Mouse (Mus musculus) forebrain, embryonic 12.5 days (tissue): ENCODE measurements around the gene Fam181b. TPM values are rescaled to one million over a fixed set of nuclear protein-coding genes. Genes with fewer than 3 reads are reported as not detected.

Experiments used
- ATAC-seq: fragments of 200-750 bp; cut with Nextera tagmentation; 2 replicates; pipeline ENCODE4 v1.8.0; 2017; ENCODE audit warnings: moderate TSS enrichment; ENCODE audit not compliant: low FRiP score
- H3K27ac ChIP-seq: fragments of 300-500 bp; sonication (generic); 2 replicates; pipeline ENCODE4 v1.5.1; 2016; ENCODE audit warnings: mild to moderate bottlenecking
- H3K27me3 ChIP-seq: fragments of 300-500 bp; sonication (generic); 2 replicates; pipeline ENCODE4 v1.6.1; 2016; ENCODE audit warnings: mild to moderate bottlenecking
- H3K36me3 ChIP-seq: fragments of 300-500 bp; sonication (generic); replicated peaks from 2 replicates; pipeline ENCODE4 v1.6.1; 2016; ENCODE audit warnings: mild to moderate bottlenecking
- H3K4me1 ChIP-seq: fragments of 300-500 bp; sonication (generic); 2 replicates; pipeline ENCODE4 v1.6.1; 2016
- H3K4me2 ChIP-seq: fragments of 300-500 bp; sonication (generic); 2 replicates; pipeline ENCODE4 v1.6.1; 2016; ENCODE audit warnings: mild to moderate bottlenecking, moderate library complexity
- H3K4me3 ChIP-seq: fragments of 300-500 bp; sonication (generic); replicated peaks from 2 replicates; pipeline ENCODE4 v1.5.1; 2016; ENCODE audit warnings: mild to moderate bottlenecking
- H3K9ac ChIP-seq: fragments of 300-500 bp; sonication (generic); 2 replicates; pipeline ENCODE4 v1.6.1; 2016; ENCODE audit warnings: mild to moderate bottlenecking
- H3K9me3 ChIP-seq: fragments of 300-500 bp; sonication (generic); 2 replicates; pipeline ENCODE4 v1.6.1; 2016
- WGBS: fragments of 180-500 bp; shearing (Covaris S2); methylation state at CpG from one replicate; pipeline ENCODE4 v1.1.7; 2016; 5-methylcytosine and 5-hydroxymethylcytosine counted together
- polyA plus RNA-seq: library from polyadenylated mRNA; unstranded; fragments of >200 nt; fragmentation: Nextera tagmentation; extraction: Ambion mirVana; gene quantifications from 2 replicates; pipeline ENCODE4 v1.2.1, GENCODE M21; 2016

The Fam181b gene
- 39.7 and 40.2 TPM in 2 replicates for polyA plus RNA-seq

- under 1% methylated on average over 95 of the region's 96 CpGs for WGBS
- peaks cover 55% of the 10 kb centered on the region for H3K4me1 ChIP-seq
- H3K4me2 ChIP-seq: peak within 1 kb of the TSS; percentile 85
- H3K4me3 ChIP-seq: peak within 1 kb of the TSS; percentile 83
- H3K27me3 ChIP-seq: 0 out of 2 replicates have a peak, but pooled peaks cover 6% of the 10 kb centered on the region
- H3K36me3 ChIP-seq: no peaks in the 10 kb centered on the region
- peak within 1 kb of the TSS; percentile 93 for H3K9ac ChIP-seq
- ATAC-seq: peak; percentile 96
- H3K9me3 ChIP-seq: no peaks in the 10 kb centered on the region
- H3K27ac ChIP-seq: peak within 1 kb of the TSS; percentile 93
These were observed at the start of gene Fam181b for GRCm38 (mm10) chr7:93079785-93080730. TSS of gene Fam181b (plus strand) at chr7:93079865.

- Histone ChIP-seq H3K36me3 (no peaks in the 10 kb centered on the region), H3K4me1 (peaks cover 10% of the 10 kb centered on the region), H3K27ac (no peak overlapping the region; the same call in 1 of the 2 replicates), H3K9ac (no peak overlapping the region), H3K27me3 (no peaks in the 10 kb centered on the region), H3K9me3 (no peaks in the 10 kb centered on the region), H3K4me2 (no peak overlapping the region), H3K4me3 (no peak overlapping the region)
- 7% methylated on average over 5 of the region's 5 CpGs for WGBS
- ATAC-seq: peak; percentile 41; the same call in 1 of the 2 replicates
These were observed 41.7 kb upstream of the Fam181b start for GRCm38 (mm10) chr7:93037763-93038471.

- Histone ChIP-seq H3K4me1 (peaks cover 10% of the 10 kb centered on the region), H3K4me2 (no peak overlapping the region), H3K36me3 (no peaks in the 10 kb centered on the region), H3K27me3 (no peaks in the 10 kb centered on the region), H3K4me3 (no peak overlapping the region), H3K27ac (no peak overlapping the region), H3K9ac (no peak overlapping the region), H3K9me3 (no peaks in the 10 kb centered on the region)
- WGBS: 20% methylated on average over 1 of the region's 1 CpGs
- ATAC-seq: no peak
These were observed 41.2 kb upstream of the Fam181b start for GRCm38 (mm10) chr7:93038472-93038828.

GRCm38 (mm10) chr7:93039542-93039941, 40.1 kb upstream of the Fam181b start:
- Histone ChIP-seq H3K36me3 (no peaks in the 10 kb centered on the region), H3K4me1 (peaks cover 10% of the 10 kb centered on the region), H3K4me2 (no peak overlapping the region), H3K9me3 (no peaks in the 10 kb centered on the region), H3K9ac (no peak overlapping the region), H3K27me3 (no peaks in the 10 kb centered on the region), H3K4me3 (no peak overlapping the region), H3K27ac (no peak overlapping the region)
- 89% methylated on average over 3 of the region's 3 CpGs for WGBS
- no peak for ATAC-seq

GRCm38 (mm10) chr7:93044359-93044758, 35.3 kb upstream of the Fam181b start:
- Histone ChIP-seq H3K9ac (no peak overlapping the region), H3K27ac (no peak overlapping the region), H3K4me1 (no peaks in the 10 kb centered on the region), H3K4me3 (no peak overlapping the region), H3K27me3 (no peaks in the 10 kb centered on the region), H3K4me2 (no peak overlapping the region), H3K36me3 (no peaks in the 10 kb centered on the region), H3K9me3 (no peaks in the 10 kb centered on the region)
- WGBS: 68% methylated on average over 3 of the region's 3 CpGs
- ATAC-seq: no peak

- Histone ChIP-seq H3K4me3 (no peak overlapping the region), H3K27me3 (no peaks in the 10 kb centered on the region), H3K9me3 (no peaks in the 10 kb centered on the region), H3K4me1 (no peaks in the 10 kb centered on the region), H3K36me3 (no peaks in the 10 kb centered on the region), H3K4me2 (no peak overlapping the region), H3K27ac (no peak overlapping the region), H3K9ac (no peak overlapping the region)
- no peak for ATAC-seq
- WGBS: 90% methylated on average over 1 of the region's 1 CpGs
These were observed 34.9 kb upstream of the Fam181b start for GRCm38 (mm10) chr7:93044788-93045187.

GRCm38 (mm10) chr7:93060831-93061230, 18.8 kb upstream of the Fam181b start:
- Histone ChIP-seq H3K27ac (no peak overlapping the region), H3K9ac (no peak overlapping the region), H3K27me3 (no peaks in the 10 kb centered on the region), H3K4me2 (no peak overlapping the region), H3K4me3 (no peak overlapping the region), H3K36me3 (no peaks in the 10 kb centered on the region), H3K9me3 (0 out of 2 replicates have a peak, but pooled peaks cover 5% of the 10 kb centered on the region), H3K4me1 (peaks cover 22% of the 10 kb centered on the region)
- no peak for ATAC-seq

- H3K9ac ChIP-seq: no peak overlapping the region
- no peaks in the 10 kb centered on the region for H3K27me3 ChIP-seq
- no peaks in the 10 kb centered on the region for H3K36me3 ChIP-seq
- H3K4me1 ChIP-seq: peaks cover 26% of the 10 kb centered on the region
- ATAC-seq: peak; percentile 81
- H3K4me2 ChIP-seq: peak overlapping the region; percentile 27
- H3K9me3 ChIP-seq: 0 out of 2 replicates have a peak, but pooled peaks cover 5% of the 10 kb centered on the region
- no peak overlapping the region for H3K4me3 ChIP-seq
- peak overlapping the region; percentile 82 for H3K27ac ChIP-seq
- 9% methylated on average over 3 of the region's 3 CpGs for WGBS
These were observed 17.9 kb upstream of the Fam181b start for GRCm38 (mm10) chr7:93061747-93062146.

GRCm38 (mm10) chr7:93062189-93062588, 17.5 kb upstream of the Fam181b start:
- H3K9me3 ChIP-seq: 0 out of 2 replicates have a peak, but pooled peaks cover 5% of the 10 kb centered on the region
- H3K36me3 ChIP-seq: no peaks in the 10 kb centered on the region
- no peaks in the 10 kb centered on the region for H3K27me3 ChIP-seq
- peak overlapping the region; percentile 82 for H3K27ac ChIP-seq
- 2% methylated on average over 6 of the region's 6 CpGs for WGBS
- H3K4me3 ChIP-seq: no peak overlapping the region
- no peak overlapping the region for H3K9ac ChIP-seq
- H3K4me2 ChIP-seq: peak overlapping the region; percentile 27
- peaks cover 30% of the 10 kb centered on the region for H3K4me1 ChIP-seq
- ATAC-seq: peak; percentile 93

GRCm38 (mm10) chr7:93067464-93068015, 12.1 kb upstream of the Fam181b start:
- Histone ChIP-seq H3K9ac (no peak overlapping the region), H3K4me2 (no peak overlapping the region), H3K4me3 (no peak overlapping the region), H3K36me3 (no peaks in the 10 kb centered on the region), H3K27me3 (0 out of 2 replicates have a peak, but pooled peaks cover 4% of the 10 kb centered on the region), H3K27ac (0 out of 2 replicates have a peak overlapping the region, but pooled peaks have one; percentile 31), H3K4me1 (peaks cover 21% of the 10 kb centered on the region), H3K9me3 (0 out of 2 replicates have a peak, but pooled peaks cover 5% of the 10 kb centered on the region)
- ATAC-seq: peak; percentile 53
- 10% methylated on average over 7 of the region's 7 CpGs for WGBS

- H3K9me3 ChIP-seq: no peaks in the 10 kb centered on the region
- H3K27me3 ChIP-seq: 0 out of 2 replicates have a peak, but pooled peaks cover 6% of the 10 kb centered on the region
- H3K4me2 ChIP-seq: peak overlapping the region; percentile 19; the same call in 1 of the 2 replicates
- 2% methylated on average over 6 of the region's 6 CpGs for WGBS
- peaks cover 33% of the 10 kb centered on the region for H3K4me1 ChIP-seq
- no peaks in the 10 kb centered on the region for H3K36me3 ChIP-seq
- no peak overlapping the region; the same call in 1 of the 2 replicates for H3K9ac ChIP-seq
- H3K27ac ChIP-seq: peak overlapping the region; percentile 54; the same call in 1 of the 2 replicates
- no peak overlapping the region for H3K4me3 ChIP-seq
- peak; percentile 21 for ATAC-seq
These were observed 3.2 kb upstream of the Fam181b start for GRCm38 (mm10) chr7:93076435-93076960.
